ENCODE assay signal across 31 mouse cellular contexts in the genomic region with DNA sequence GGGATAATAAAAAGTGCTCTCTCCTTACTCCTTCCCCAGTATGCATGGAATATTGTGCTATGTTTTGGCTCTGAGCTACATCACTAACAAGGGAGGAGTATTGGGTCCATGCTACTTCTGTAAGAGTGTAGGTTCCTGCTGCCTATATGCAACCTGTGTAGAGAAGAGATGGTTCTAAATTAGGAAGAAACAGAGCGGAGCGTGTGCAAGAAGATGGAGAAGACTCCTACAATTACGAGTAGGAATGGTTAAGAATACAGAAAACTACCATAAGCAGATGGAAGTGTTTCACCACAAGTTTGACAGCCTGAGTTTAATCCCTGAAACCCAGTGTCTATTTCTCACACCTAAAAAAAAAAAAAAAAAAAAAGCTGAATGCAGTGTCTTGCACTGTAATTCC. TPM values are rescaled to one million over a fixed set of nuclear protein-coding genes. Genes with fewer than 3 reads are reported as not detected.
"Had no signal": no experiment of that assay in that cellular context is flagged by ENCODE, and none has a peak within 500 bp of the region (broad histone marks: within the 10 kb centered on the region; RNA-seq: fewer than 3 reads in every experiment).

No protein-coding gene starts in this region.

- H3K27ac ChIP-seq: embryonic facial prominence, embryonic 10.5 days; embryonic facial prominence, embryonic 12.5 days; embryonic facial prominence, embryonic 13.5 days; embryonic facial prominence, embryonic 15.5 days; forebrain, embryonic 10.5 days; forebrain, embryonic 12.5 days; forebrain, embryonic 13.5 days; forebrain, embryonic 15.5 days; gastrocnemius, adult 2 months; heart, adult 2 months had no signal

- H3K4me3 ChIP-seq: embryonic facial prominence, embryonic 10.5 days; embryonic facial prominence, embryonic 12.5 days; embryonic facial prominence, embryonic 13.5 days; embryonic facial prominence, embryonic 15.5 days; erythroblast, embryonic 14.5 days; forebrain, embryonic 10.5 days; forebrain, embryonic 12.5 days; forebrain, embryonic 13.5 days; forebrain, embryonic 15.5 days; gastrocnemius, adult 2 months; heart, adult 2 months had no signal

- DNase-seq: cerebellum, adult 2 months; cerebellum, adult 8-10 months; cerebellum, adult 9-10 months; cerebellum, adult 9-11 months; cerebellum, postnatal 10 days; cerebellum, postnatal 14 days; cerebellum, postnatal 25 days; cerebellum, postnatal 36 days; embryo, embryonic 11 days; forebrain, postnatal 0 days; gastrocnemius, adult 2 months; gastrocnemius, postnatal 10 days; gastrocnemius, postnatal 14 days; gastrocnemius, postnatal 25 days; gastrocnemius, postnatal 36 days; heart, adult 11 months; heart, adult 18-20 months; heart, adult 2 months had no signal

- ATAC-seq: forebrain, embryonic 13.5 days; forebrain, embryonic 14.5 days; forebrain, embryonic 15.5 days; forebrain, embryonic 16.5 days; forebrain, postnatal 0 days had no signal

RNA-seq across cellular contexts. Expression of gene Nav3, which starts 24.9 kb away (rescaled TPM):
- total RNA-seq: common myeloid progenitor, adult 5-6 weeks; granulocyte monocyte progenitor cell, adult 5-6 weeks had no signal
